Mouse (Mus musculus) embryonic fibroblast, embryonic 13.5 days (primary cell): ENCODE measurements around the gene Sept9. TPM values are rescaled to one million over a fixed set of nuclear protein-coding genes. Genes with fewer than 3 reads are reported as not detected.

Source experiments
- H3K27ac ChIP-seq: 2 replicates; pipeline ENCODE4 v1.5.1; 2012; ENCODE audit warnings: low read length, control low read depth, inconsistent platforms; ENCODE audit not compliant: insufficient read depth
- H3K4me1 ChIP-seq: 2 replicates; pipeline ENCODE4 v1.6.1; 2011; ENCODE audit warnings: low read length; ENCODE audit not compliant: control insufficient read depth, insufficient read depth
- H3K4me3 ChIP-seq: 2 replicates; pipeline ENCODE4 v1.5.1; 2011; ENCODE audit warnings: mild to moderate bottlenecking, control low read depth, low read length; ENCODE audit not compliant: insufficient read depth
- CTCF ChIP-seq: IDR thresholded peaks from 2 replicates; pipeline ENCODE4 v1.5.1; 2011; ENCODE audit warnings: mild to moderate bottlenecking, control low read depth, low read length, moderate library complexity, borderline replicate concordance; ENCODE audit not compliant: insufficient read depth
- POLR2A ChIP-seq: IDR thresholded peaks from 2 replicates; pipeline ENCODE4 v1.6.1; 2011; ENCODE audit warnings: low read depth, mild to moderate bottlenecking, control low read depth, low read length, moderate library complexity
- polyA plus RNA-seq: library from polyadenylated mRNA; stranded (reverse); fragments of >200 nt; gene quantifications from 2 replicates; pipeline ENCODE4 v1.2.4, GENCODE M21; 2011; ENCODE audit warnings: low read depth; ENCODE audit not compliant: missing spikeins, insufficient read length

The Sept9 gene
- polyA plus RNA-seq, 1 experiment = 198 TPM

GRCm38 (mm10) chr11:117316441-117317331, 117.2 kb downstream of the Sept9 start:
- Histone ChIP-seq H3K4me3 (no peak overlapping the region), H3K4me1 (peaks cover 64% of the 10 kb centered on the region), H3K27ac (peak overlapping the region; percentile 58)
- TF ChIP-seq POLR2A (no peak), CTCF (no peak)

DNA sequence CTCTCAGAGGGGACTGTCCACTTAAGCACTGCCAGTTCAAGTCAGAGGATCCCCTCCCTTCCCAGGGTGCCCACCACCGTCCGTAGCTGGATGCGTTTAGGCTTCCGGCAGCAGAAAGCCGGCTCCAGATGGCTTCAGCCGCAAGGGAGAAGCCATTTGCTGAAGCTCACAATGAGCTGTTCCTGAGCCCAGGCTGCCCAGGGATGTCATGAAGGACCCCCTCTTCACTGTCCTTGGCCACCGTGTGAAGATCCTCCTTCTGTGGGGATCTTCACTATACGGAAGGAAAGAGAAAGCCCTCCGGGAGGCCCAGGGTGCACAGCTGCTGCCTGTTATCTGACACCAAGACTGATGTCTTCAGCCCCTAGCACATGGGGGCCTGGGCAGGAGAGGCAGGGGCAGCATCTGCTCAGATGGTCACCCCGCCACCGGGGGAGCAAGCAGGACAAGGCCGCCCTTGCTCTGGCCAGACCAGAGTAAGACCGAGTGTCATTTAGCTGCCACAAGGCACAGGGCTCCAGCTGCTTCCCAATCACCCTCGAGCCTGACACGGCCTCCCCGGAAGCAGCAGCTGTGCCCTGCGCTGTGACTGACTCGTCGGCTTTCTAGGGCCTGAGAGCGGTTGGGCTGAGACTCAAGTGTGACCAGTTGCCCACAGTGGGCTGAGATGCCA, 118.1 kb downstream of the Sept9 start:
- peaks cover 57% of the 10 kb centered on the region for H3K4me1 ChIP-seq
- H3K4me3 ChIP-seq = no peak overlapping the region
- H3K27ac ChIP-seq = peak overlapping the region; percentile 58
- no peak for TF ChIP-seq POLR2A
- TF ChIP-seq CTCF = no peak

DNA sequence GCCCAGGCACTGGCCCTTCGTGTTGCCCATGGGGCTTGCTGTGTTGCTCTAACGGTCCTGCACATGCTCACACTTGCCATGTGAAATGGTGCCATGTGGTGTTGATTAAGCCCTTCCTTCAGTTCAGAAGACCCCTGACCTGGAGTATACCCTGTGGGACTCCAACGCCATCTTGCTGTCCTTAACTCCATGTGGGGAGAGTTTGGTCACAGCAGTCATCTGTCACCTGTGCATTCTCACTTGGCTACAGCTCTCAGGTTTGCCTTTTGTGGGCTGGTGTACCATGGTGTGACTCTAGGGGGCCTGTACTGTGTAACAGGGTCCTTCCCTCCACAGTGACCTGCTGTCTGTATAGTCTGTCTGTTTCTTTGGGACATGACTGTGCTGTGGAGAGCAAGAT, 118.7 kb downstream of the Sept9 start:
- Histone ChIP-seq H3K4me3 (no peak overlapping the region), H3K27ac (peak overlapping the region; percentile 58), H3K4me1 (peaks cover 51% of the 10 kb centered on the region)
- TF ChIP-seq CTCF = no peak
- TF ChIP-seq POLR2A = no peak

- no peak for TF ChIP-seq POLR2A
- TF ChIP-seq CTCF = no peak
Observed at GRCm38 (mm10) chr11:117318731-117319542, 119.5 kb downstream of the Sept9 start.

DNA sequence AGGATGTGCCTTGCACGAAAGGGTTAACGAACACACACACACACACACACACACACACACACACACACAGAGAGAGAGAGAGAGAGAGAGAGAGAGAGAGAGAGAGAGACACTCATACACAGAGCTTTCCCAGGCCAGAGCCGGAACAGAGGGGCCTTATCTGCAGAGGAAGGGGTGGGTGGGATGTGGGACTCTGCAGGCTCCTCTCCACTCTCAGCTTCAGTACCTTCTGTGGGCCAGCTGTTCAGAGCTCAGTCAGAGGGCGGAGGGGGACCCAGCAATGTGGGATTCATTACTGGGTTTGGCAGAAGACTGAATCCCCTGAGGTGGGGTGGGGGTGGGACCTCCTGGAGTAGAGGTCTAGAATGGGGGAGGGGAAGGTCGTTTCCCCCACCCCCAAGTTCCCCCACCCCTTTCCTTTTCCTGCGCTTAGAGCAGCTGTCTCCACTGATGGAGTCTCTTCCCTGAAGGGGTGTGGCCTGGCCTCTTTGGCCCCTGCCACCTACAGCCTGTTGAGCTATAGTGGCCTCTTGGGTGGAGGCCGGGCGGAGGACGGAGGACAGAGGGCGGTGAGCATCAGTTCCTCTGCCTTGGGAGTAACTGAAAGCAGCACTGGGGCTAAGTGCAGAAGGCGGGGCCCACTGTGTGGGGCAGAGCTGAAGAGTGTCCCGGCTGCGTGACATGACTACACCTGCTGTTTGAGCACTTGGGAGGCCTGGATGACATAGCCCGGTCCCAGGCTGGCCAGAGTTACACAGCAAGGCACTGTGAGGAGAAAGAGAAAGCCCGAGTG, 120.3 kb downstream of the Sept9 start:
- Histone ChIP-seq H3K4me3 (no peak overlapping the region), H3K27ac (peak overlapping the region; percentile 58), H3K4me1 (peaks cover 39% of the 10 kb centered on the region)
- no peak for TF ChIP-seq CTCF
- TF ChIP-seq POLR2A = no peak

More at GRCm38 (mm10) chr11:117318731-117319542, 119.5 kb downstream of the Sept9 start:
- H3K27ac ChIP-seq = peak overlapping the region; percentile 58
- peaks cover 45% of the 10 kb centered on the region for H3K4me1 ChIP-seq
- no peak overlapping the region for H3K4me3 ChIP-seq

- Histone ChIP-seq H3K4me1 (peaks cover 40% of the 10 kb centered on the region), H3K27ac (peak overlapping the region; percentile 7), H3K4me3 (no peak overlapping the region)
- no peak for TF ChIP-seq POLR2A
- no peak for TF ChIP-seq CTCF
Observed at GRCm38 (mm10) chr11:117320482-117320881, 121.0 kb downstream of the Sept9 start.

- Histone ChIP-seq H3K27ac (no peak overlapping the region), H3K4me3 (no peak overlapping the region), H3K4me1 (peaks cover 44% of the 10 kb centered on the region)
- no peak for TF ChIP-seq POLR2A
- no peak for TF ChIP-seq CTCF
Observed at GRCm38 (mm10) chr11:117321311-117321971, 122.0 kb downstream of the Sept9 start.

- H3K4me3 ChIP-seq = no peak overlapping the region
- no peak for TF ChIP-seq POLR2A
- no peak for TF ChIP-seq CTCF
- H3K4me1 ChIP-seq = peaks cover 40% of the 10 kb centered on the region
- peak overlapping the region; percentile 44 for H3K27ac ChIP-seq
Observed at GRCm38 (mm10) chr11:117322311-117322710, 122.8 kb downstream of the Sept9 start.

GRCm38 (mm10) chr11:117322730-117323579, 123.5 kb downstream of the Sept9 start:
- TF ChIP-seq POLR2A (no peak), CTCF (no peak)
- H3K4me3 ChIP-seq = no peak overlapping the region
- H3K4me1 ChIP-seq = peaks cover 34% of the 10 kb centered on the region
- no peak overlapping the region; the same call in 1 of the 2 replicates for H3K27ac ChIP-seq
